Mouse (Mus musculus) mature B cell (primary cell): Measurements from ENCODE around the gene Gjb3.

Experiments used
- in situ Hi-C: fragments of 300-500 bp; cut with MboI; formaldehyde crosslinking; loops from 2 replicates; pipeline ENCODE4 v1.14.3; 2019

Gjb3 gene

GRCm38 (mm10) chr4:127330181-127331100, at the start of gene Gjb3:
Gene Gjb3 (minus strand): TSS chr4:127330844.
- in situ Hi-C loops, result no loop called here

GRCm38 (mm10) chr4:127377344-127377743, 46.7 kb upstream of the Gjb3 start:
- in situ Hi-C loops, result no loop called here

- in situ Hi-C loops, result no loop called here
Observed at GRCm38 (mm10) chr4:127375541-127376177, 45.0 kb upstream of the Gjb3 start.

- in situ Hi-C loops, result no loop called here
Observed at GRCm38 (mm10) chr4:127374645-127375044, 44.0 kb upstream of the Gjb3 start.

- in situ Hi-C loops, result no loop called here
Observed at GRCm38 (mm10) chr4:127373491-127373890, 42.8 kb upstream of the Gjb3 start.

- in situ Hi-C loops, result no loop called here
Observed at GRCm38 (mm10) chr4:127371546-127371945, 40.9 kb upstream of the Gjb3 start.

GRCm38 (mm10) chr4:127370447-127370846, 39.8 kb upstream of the Gjb3 start:
- in situ Hi-C loops, result no loop called here

- in situ Hi-C loops, result no loop called here
Observed at GRCm38 (mm10) chr4:127368379-127368973, 37.8 kb upstream of the Gjb3 start.

- in situ Hi-C loops, result no loop called here
Observed at GRCm38 (mm10) chr4:127365834-127366233, 35.2 kb upstream of the Gjb3 start.

- in situ Hi-C loops, result no loop called here
Observed at GRCm38 (mm10) chr4:127365433-127365832, 34.8 kb upstream of the Gjb3 start.

- in situ Hi-C loops, result no loop called here
Observed at GRCm38 (mm10) chr4:127364431-127364830, 33.8 kb upstream of the Gjb3 start.

- in situ Hi-C loops, result no loop called here
Observed at GRCm38 (mm10) chr4:127363331-127363730, 32.7 kb upstream of the Gjb3 start.

GRCm38 (mm10) chr4:127362520-127362919, 31.9 kb upstream of the Gjb3 start:
- in situ Hi-C loops, result no loop called here

- in situ Hi-C loops, result no loop called here
Observed at GRCm38 (mm10) chr4:127358018-127358417, 27.4 kb upstream of the Gjb3 start, which contains the start of gene Gjb5. Gene Gjb5 (minus strand): TSS chr4:127358181.

GRCm38 (mm10) chr4:127354506-127355485, 24.2 kb upstream of the Gjb3 start:
- in situ Hi-C loops, result no loop called here

- in situ Hi-C loops, result no loop called here
Observed at GRCm38 (mm10) chr4:127353951-127354438, 23.4 kb upstream of the Gjb3 start, which contains the start of gene Gjb4. Gene Gjb4 (minus strand): TSS chr4:127354081.

- in situ Hi-C loops, result no loop called here
Observed at GRCm38 (mm10) chr4:127352594-127352993, 21.9 kb upstream of the Gjb3 start.

- in situ Hi-C loops, result no loop called here
Observed at GRCm38 (mm10) chr4:127349560-127350300, 19.1 kb upstream of the Gjb3 start.

- in situ Hi-C loops, result no loop called here
Observed at GRCm38 (mm10) chr4:127345000-127345399, 14.4 kb upstream of the Gjb3 start.

GRCm38 (mm10) chr4:127341372-127341771, 10.7 kb upstream of the Gjb3 start:
- in situ Hi-C loops, result no loop called here
